Mouse (Mus musculus) embryonic facial prominence, embryonic 15.5 days (tissue): ENCODE data around the gene Atp6v1f. TPM values are rescaled to one million over a fixed set of nuclear protein-coding genes. Genes with fewer than 3 reads are reported as not detected.

Experiments
- polyA plus RNA-seq: library from polyadenylated mRNA; unstranded; fragments of >200 nt; fragmentation: Nextera tagmentation; extraction: Ambion mirVana; gene quantifications from 2 replicates; pipeline ENCODE4 v1.2.1, GENCODE M21; 2015

Gene Atp6v1f
- polyA plus RNA-seq, 1 experiment from 2014 or later: 243 TPM

Other genes starting within 250 kb of the Atp6v1f start
- 38.3 and 40.7 TPM in 2 replicates for gene Hilpda, start 195.2 kb upstream of the Atp6v1f start, polyA plus RNA-seq
- 0.43 and 0.70 TPM in 2 replicates for gene Fam71f2, start 188.1 kb upstream of the Atp6v1f start, polyA plus RNA-seq
- 0.28 TPM in 1 of 2 replicates, not detected in the other for gene Fam71f1, start 148.6 kb upstream of the Atp6v1f start, polyA plus RNA-seq
- gene Calu, start 119.6 kb upstream of the Atp6v1f start, polyA plus RNA-seq: 457 and 464 TPM in 2 replicates
- 0.85 and 1.2 TPM in 2 replicates for gene Opn1sw, start 79.2 kb upstream of the Atp6v1f start, polyA plus RNA-seq
- gene Ccdc136, start 71.4 kb upstream of the Atp6v1f start, polyA plus RNA-seq: 23.6 and 24.0 TPM in 2 replicates
- gene Flnc, start 34.5 kb upstream of the Atp6v1f start, polyA plus RNA-seq: 24.0 and 28.7 TPM in 2 replicates
- not detected in 2 replicates for gene Atp6v1fnb, start 3.7 kb downstream of the Atp6v1f start, polyA plus RNA-seq
- 26.2 and 28.3 TPM in 2 replicates for gene Kcp, start 40.2 kb downstream of the Atp6v1f start, polyA plus RNA-seq
- 6.8 and 8.2 TPM in 2 replicates for gene Irf5, start 58.9 kb downstream of the Atp6v1f start, polyA plus RNA-seq
- gene Tnpo3, start 142.2 kb downstream of the Atp6v1f start, polyA plus RNA-seq: 74.2 and 85.2 TPM in 2 replicates
- gene Tspan33, start 226.5 kb downstream of the Atp6v1f start, polyA plus RNA-seq: 8.0 and 8.1 TPM in 2 replicates